In the genomic region with DNA sequence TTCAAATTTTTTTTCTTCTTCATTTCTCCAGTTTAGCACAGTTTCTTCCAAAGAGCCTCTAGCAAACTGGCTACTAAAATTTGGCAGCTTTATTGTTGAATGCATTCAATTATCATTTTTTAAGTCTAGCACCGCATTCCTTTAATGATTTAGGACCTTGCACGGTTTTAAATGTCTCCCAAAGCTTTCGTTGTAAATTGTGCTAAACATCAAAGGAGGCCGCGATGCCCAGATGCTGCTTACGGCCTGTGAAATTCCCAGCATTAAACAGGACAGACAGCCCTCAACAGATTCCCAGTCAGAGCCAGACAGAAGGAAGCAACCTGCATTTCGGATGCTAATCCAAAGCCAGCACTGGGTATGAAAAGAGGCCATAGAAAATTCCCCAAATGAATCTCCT, we compare ENCODE assay signal across 27 mouse cellular contexts.
DNase-seq lines count a peak whose midpoint lies in the region; ATAC-seq lines count a peak whose summit lies in the region.
"Had no signal": no experiment of that assay in that cellular context is flagged by ENCODE, and none has a peak within 500 bp of the region (broad histone marks: within the 10 kb centered on the region; RNA-seq: fewer than 3 reads in every experiment).

No protein-coding gene starts in this region.

- H3K9me3 ChIP-seq in kidney, embryonic 16.5 days (ENCODE audit: low read length): no peaks in the 10 kb centered on the region
- H3K9me3 ChIP-seq in kidney, embryonic 15.5 days (replicated peaks): no peaks in the 10 kb centered on the region
- no peaks in the 10 kb centered on the region for H3K9me3 ChIP-seq in midbrain, embryonic 14.5 days (ENCODE audit: control insufficient read depth, low read length)
- H3K9me3 ChIP-seq in midbrain, embryonic 15.5 days: no peaks in the 10 kb centered on the region
- H3K9me3 ChIP-seq in limb, embryonic 11.5 days (ENCODE audit: control insufficient read depth, low read length): no peaks in the 10 kb centered on the region
- no peaks in the 10 kb centered on the region for H3K9me3 ChIP-seq in heart, embryonic 11.5 days (replicated peaks; ENCODE audit: control insufficient read depth, low read length)
- H3K9me3 ChIP-seq in hindbrain, embryonic 14.5 days (ENCODE audit: control insufficient read depth, low read length): no peaks in the 10 kb centered on the region
- H3K9me3 ChIP-seq: forebrain, embryonic 13.5 days; G1E; heart, embryonic 12.5 days; hindbrain, embryonic 15.5 days; limb, embryonic 13.5 days; liver, embryonic 12.5 days; megakaryocyte, embryonic 14.5 days; midbrain, embryonic 13.5 days; stomach, embryonic 15.5 days had no signal

- no peaks in the 10 kb centered on the region for H3K27me3 ChIP-seq in kidney, embryonic 16.5 days (ENCODE audit: insufficient read depth, low read length)
- 0 out of 2 replicates have a peak, but pooled peaks cover 6% of the 10 kb centered on the region for H3K27me3 ChIP-seq in kidney, embryonic 15.5 days
- H3K27me3 ChIP-seq in midbrain, embryonic 14.5 days (ENCODE audit: control insufficient read depth, insufficient read depth, low read length): no peaks in the 10 kb centered on the region
- H3K27me3 ChIP-seq in midbrain, embryonic 15.5 days (replicated peaks): no peaks in the 10 kb centered on the region
- no peaks in the 10 kb centered on the region for H3K27me3 ChIP-seq in limb, embryonic 11.5 days (ENCODE audit: control insufficient read depth, insufficient read depth, low read length)
- H3K27me3 ChIP-seq in heart, embryonic 11.5 days (ENCODE audit: control insufficient read depth, insufficient read depth, low read length): no peaks in the 10 kb centered on the region
- no peaks in the 10 kb centered on the region for H3K27me3 ChIP-seq in hindbrain, embryonic 14.5 days (ENCODE audit: control insufficient read depth, insufficient read depth, low read length)
- H3K27me3 ChIP-seq: forebrain, embryonic 13.5 days; heart, embryonic 12.5 days; hindbrain, embryonic 15.5 days; liver, embryonic 12.5 days; megakaryocyte, embryonic 14.5 days; midbrain, embryonic 13.5 days; stomach, embryonic 15.5 days had no signal

- peaks cover 3% of the 10 kb centered on the region; the same call in 1 of the 2 replicates for H3K4me1 ChIP-seq in kidney, embryonic 16.5 days (ENCODE audit: insufficient read depth, low read length)
- H3K4me1 ChIP-seq in kidney, embryonic 15.5 days: no peaks in the 10 kb centered on the region; the same call in 1 of the 2 replicates
- H3K4me1 ChIP-seq in midbrain, embryonic 14.5 days (ENCODE audit: control insufficient read depth, insufficient read depth, low read length): peaks cover 4% of the 10 kb centered on the region
- no peaks in the 10 kb centered on the region for H3K4me1 ChIP-seq in midbrain, embryonic 15.5 days
- 0 out of 2 replicates have a peak, but pooled peaks cover 3% of the 10 kb centered on the region for H3K4me1 ChIP-seq in limb, embryonic 11.5 days (ENCODE audit: control insufficient read depth, insufficient read depth, low read length)
- H3K4me1 ChIP-seq in heart, embryonic 11.5 days (ENCODE audit: control insufficient read depth, insufficient read depth, low read length): no peaks in the 10 kb centered on the region
- H3K4me1 ChIP-seq in hindbrain, embryonic 14.5 days (replicated peaks; ENCODE audit: control insufficient read depth, insufficient read depth, low read length): no peaks in the 10 kb centered on the region
- H3K4me1 ChIP-seq: heart, embryonic 12.5 days; hindbrain, embryonic 15.5 days; liver, embryonic 12.5 days; megakaryocyte, embryonic 14.5 days; stomach, embryonic 15.5 days had no signal

- DNase-seq in midbrain, embryonic 14.5 days: peak; percentile 21
- peak; percentile 62 for DNase-seq in limb, embryonic 11.5 days (ENCODE audit: low spot score)
- DNase-seq in hindbrain, embryonic 14.5 days (ENCODE audit: low spot score): no peak
- DNase-seq: adrenal gland, postnatal 10 days; cerebellum, adult 11 months; cerebellum, adult 9-10 months; cerebellum, postnatal 36 days; gastrocnemius, postnatal 36 days; heart, adult 18-20 months; liver, postnatal 0 days; lung, postnatal 4 days; right cerebral cortex, postnatal 25 days; thymus, postnatal 14 days had no signal

- WGBS in kidney, embryonic 16.5 days: 14% methylated on average over 7 of the region's 7 CpGs
- WGBS in kidney, embryonic 15.5 days: 13% methylated on average over 7 of the region's 7 CpGs
- whole genome bisulfite sequencing in midbrain, embryonic 14.5 days: 34% methylated on average over 7 of the region's 7 CpGs
- WGBS in midbrain, embryonic 15.5 days: 39% methylated on average over 7 of the region's 7 CpGs
- 8% methylated on average over 7 of the region's 7 CpGs for WGBS in limb, embryonic 11.5 days
- WGBS in heart, embryonic 11.5 days (ENCODE audit: insufficient replicate concordance): 68% methylated on average over 7 of the region's 7 CpGs
- 63% methylated on average over 7 of the region's 7 CpGs for WGBS in hindbrain, embryonic 14.5 days

- H3K9ac ChIP-seq in kidney, embryonic 16.5 days (replicated peaks; ENCODE audit: low read length): no peak overlapping the region
- H3K9ac ChIP-seq in kidney, embryonic 15.5 days: no peak overlapping the region
- H3K9ac ChIP-seq in midbrain, embryonic 14.5 days (replicated peaks; ENCODE audit: low read length): no peak overlapping the region
- H3K9ac ChIP-seq in midbrain, embryonic 15.5 days: no peak overlapping the region
- no peak overlapping the region for H3K9ac ChIP-seq in limb, embryonic 11.5 days (ENCODE audit: low read length)
- H3K9ac ChIP-seq in heart, embryonic 11.5 days (ENCODE audit: low read depth, low read length): no peak overlapping the region
- no peak overlapping the region for H3K9ac ChIP-seq in hindbrain, embryonic 14.5 days
- H3K9ac ChIP-seq: forebrain, embryonic 13.5 days; heart, embryonic 12.5 days; hindbrain, embryonic 15.5 days; limb, embryonic 13.5 days; liver, embryonic 12.5 days; liver, postnatal 0 days; midbrain, embryonic 13.5 days; stomach, embryonic 15.5 days had no signal

- ATAC-seq in kidney, embryonic 16.5 days (ENCODE audit: low FRiP score, low TSS enrichment): 0 out of 2 replicates have a peak, but pooled peaks have one; percentile 9
- no peak for ATAC-seq in kidney, embryonic 15.5 days (replicated peaks; ENCODE audit: low FRiP score)
- no peak for ATAC-seq in midbrain, embryonic 14.5 days (ENCODE audit: low FRiP score, low TSS enrichment)
- no peak for ATAC-seq in midbrain, embryonic 15.5 days (replicated peaks)
- no peak for ATAC-seq in limb, embryonic 11.5 days (ENCODE audit: insufficient number of reproducible peaks, low FRiP score, low TSS enrichment, low read depth)
- no peak for ATAC-seq in heart, embryonic 11.5 days (replicated peaks; ENCODE audit: insufficient number of reproducible peaks, low FRiP score, low TSS enrichment)
- no peak for ATAC-seq in hindbrain, embryonic 14.5 days (ENCODE audit: low FRiP score)
- ATAC-seq: forebrain, embryonic 13.5 days; liver, embryonic 12.5 days; liver, postnatal 0 days; midbrain, embryonic 13.5 days; Patski had no signal

- no peak overlapping the region for H3K4me2 ChIP-seq in kidney, embryonic 16.5 days (replicated peaks; ENCODE audit: low read depth, low read length)
- H3K4me2 ChIP-seq in kidney, embryonic 15.5 days: no peak overlapping the region
- no peak overlapping the region for H3K4me2 ChIP-seq in midbrain, embryonic 14.5 days (ENCODE audit: low read length)
- H3K4me2 ChIP-seq in midbrain, embryonic 15.5 days: no peak overlapping the region
- no peak overlapping the region for H3K4me2 ChIP-seq in limb, embryonic 11.5 days (ENCODE audit: low read depth, severe bottlenecking)
- H3K4me2 ChIP-seq in heart, embryonic 11.5 days: no peak overlapping the region
- H3K4me2 ChIP-seq in hindbrain, embryonic 14.5 days (replicated peaks): no peak overlapping the region
- H3K4me2 ChIP-seq: forebrain, embryonic 13.5 days; heart, embryonic 12.5 days; hindbrain, embryonic 15.5 days; limb, embryonic 13.5 days; liver, embryonic 12.5 days; midbrain, embryonic 13.5 days; stomach, embryonic 15.5 days had no signal

- H3K27ac ChIP-seq in kidney, embryonic 16.5 days (ENCODE audit: low read length): no peak overlapping the region
- no peak overlapping the region for H3K27ac ChIP-seq in kidney, embryonic 15.5 days
- no peak overlapping the region for H3K27ac ChIP-seq in midbrain, embryonic 14.5 days (replicated peaks; ENCODE audit: low read depth, low read length)
- no peak overlapping the region for H3K27ac ChIP-seq in midbrain, embryonic 15.5 days
- H3K27ac ChIP-seq in limb, embryonic 11.5 days (replicated peaks; ENCODE audit: low read depth, low read length): no peak overlapping the region
- no peak overlapping the region for H3K27ac ChIP-seq in heart, embryonic 11.5 days (ENCODE audit: low read depth, low read length)
- no peak overlapping the region for H3K27ac ChIP-seq in hindbrain, embryonic 14.5 days
- H3K27ac ChIP-seq: forebrain, embryonic 13.5 days; hindbrain, embryonic 15.5 days; limb, embryonic 13.5 days; liver, embryonic 12.5 days; midbrain, embryonic 13.5 days; stomach, embryonic 15.5 days had no signal

- no peaks in the 10 kb centered on the region for H3K36me3 ChIP-seq in kidney, embryonic 16.5 days (ENCODE audit: insufficient read depth, low read length)
- no peaks in the 10 kb centered on the region for H3K36me3 ChIP-seq in kidney, embryonic 15.5 days
- no peaks in the 10 kb centered on the region for H3K36me3 ChIP-seq in midbrain, embryonic 14.5 days (ENCODE audit: control insufficient read depth, insufficient read depth, low read length)
- no peaks in the 10 kb centered on the region for H3K36me3 ChIP-seq in midbrain, embryonic 15.5 days (replicated peaks)
- no peaks in the 10 kb centered on the region for H3K36me3 ChIP-seq in limb, embryonic 11.5 days (ENCODE audit: control insufficient read depth, insufficient read depth, low read length)
- H3K36me3 ChIP-seq in heart, embryonic 11.5 days (ENCODE audit: control insufficient read depth, insufficient read depth, low read length): no peaks in the 10 kb centered on the region
- no peaks in the 10 kb centered on the region for H3K36me3 ChIP-seq in hindbrain, embryonic 14.5 days (replicated peaks; ENCODE audit: control insufficient read depth, insufficient read depth)
- H3K36me3 ChIP-seq: G1E; heart, embryonic 12.5 days; hindbrain, embryonic 15.5 days; limb, embryonic 13.5 days; liver, embryonic 12.5 days; midbrain, embryonic 13.5 days; stomach, embryonic 15.5 days had no signal

- H3K4me3 ChIP-seq in kidney, embryonic 16.5 days (ENCODE audit: low read length): no peak overlapping the region
- H3K4me3 ChIP-seq in kidney, embryonic 15.5 days (replicated peaks): no peak overlapping the region
- no peak overlapping the region for H3K4me3 ChIP-seq in midbrain, embryonic 14.5 days (replicated peaks; ENCODE audit: low read depth, low read length)
- H3K4me3 ChIP-seq in midbrain, embryonic 15.5 days: no peak overlapping the region
- H3K4me3 ChIP-seq in limb, embryonic 11.5 days (ENCODE audit: low read depth, low read length): no peak overlapping the region
- no peak overlapping the region for H3K4me3 ChIP-seq in heart, embryonic 11.5 days (ENCODE audit: low read depth, low read length)
- no peak overlapping the region for H3K4me3 ChIP-seq in hindbrain, embryonic 14.5 days (replicated peaks; ENCODE audit: low read length)
- H3K4me3 ChIP-seq: forebrain, embryonic 13.5 days; heart, embryonic 12.5 days; hindbrain, embryonic 15.5 days; limb, embryonic 13.5 days; liver, embryonic 12.5 days; megakaryocyte, embryonic 14.5 days; midbrain, embryonic 13.5 days; stomach, embryonic 15.5 days had no signal
